Mouse (Mus musculus): ENCODE measurements around the gene Haus3. TPM values are rescaled to one million over a fixed set of nuclear protein-coding genes. Genes with fewer than 3 reads are reported as not detected.

The Haus3 gene
- polyA plus RNA-seq, 1 experiment: 4.2 TPM

- DNase-seq: no peak
- Histone ChIP-seq H3K4me1 (replicated peaks; ENCODE audit: control insufficient read depth, insufficient read depth, low read length) (no peaks in the 10 kb centered on the region), H3K27me3 (ENCODE audit: control insufficient read depth, insufficient read depth, low read length) (no peaks in the 10 kb centered on the region), H3K36me3 (ENCODE audit: control insufficient read depth, insufficient read depth, low read length) (no peaks in the 10 kb centered on the region), H3K27ac (ENCODE audit: control insufficient read depth, insufficient read depth, low read length) (no peak overlapping the region), H3K4me3 (ENCODE audit: control insufficient read depth, insufficient read depth, low read length) (no peak overlapping the region)
- TF ChIP-seq POLR2A (IDR thresholded peaks at IDR 0.05; ENCODE audit: control insufficient read depth, extremely low read depth, insufficient read depth, low read length, poor library complexity): no peak
- no peak for TF ChIP-seq CTCF (IDR thresholded peaks at IDR 0.05; ENCODE audit: borderline replicate concordance, control insufficient read depth, extremely low read depth, insufficient read depth, low read length, poor library complexity)
- 92% methylated on average over 3 of the region's 3 CpGs for WGBS
These were observed 50.0 kb downstream of the Haus3 start for GRCm38 (mm10) chr5:34119121-34119856.

- Histone ChIP-seq H3K4me1 (replicated peaks; ENCODE audit: control insufficient read depth, insufficient read depth, low read length) (no peaks in the 10 kb centered on the region), H3K4me3 (ENCODE audit: control insufficient read depth, insufficient read depth, low read length) (no peak overlapping the region), H3K27me3 (ENCODE audit: control insufficient read depth, insufficient read depth, low read length) (no peaks in the 10 kb centered on the region), H3K36me3 (ENCODE audit: control insufficient read depth, insufficient read depth, low read length) (no peaks in the 10 kb centered on the region), H3K27ac (ENCODE audit: control insufficient read depth, insufficient read depth, low read length) (no peak overlapping the region)
- no peak for TF ChIP-seq POLR2A (IDR thresholded peaks at IDR 0.05; ENCODE audit: control insufficient read depth, extremely low read depth, insufficient read depth, low read length, poor library complexity)
- no peak for TF ChIP-seq CTCF (IDR thresholded peaks at IDR 0.05; ENCODE audit: borderline replicate concordance, control insufficient read depth, extremely low read depth, insufficient read depth, low read length, poor library complexity)
- WGBS: 79% methylated on average over 1 of the region's 1 CpGs
- DNase-seq: no peak
These were observed 63.6 kb downstream of the Haus3 start for GRCm38 (mm10) chr5:34105681-34106080.

Other genes with a start within 250 kb of the Haus3 start
- gene Nelfa, start 233.1 kb downstream of the Haus3 start, polyA plus RNA-seq (2012; rRNA removed): 85.1 and 100 TPM in 2 replicates
- 38.3 and 41.9 TPM in 2 replicates for gene Gm1673, start 186.1 kb downstream of the Haus3 start, polyA plus RNA-seq (2012; rRNA removed)
- 8.3 and 12.1 TPM in 2 replicates for gene Nat8l, start 173.5 kb downstream of the Haus3 start, polyA plus RNA-seq (2012; rRNA removed)
- gene Poln, start 79 bp downstream of the Haus3 start, polyA plus RNA-seq (2012; rRNA removed): 2.3 and 2.4 TPM in 2 replicates
- gene Mxd4, start 18.2 kb upstream of the Haus3 start, polyA plus RNA-seq (2012; rRNA removed): 515 and 525 TPM in 2 replicates
- gene Zfyve28, start 118.9 kb upstream of the Haus3 start, polyA plus RNA-seq (2012; rRNA removed): 30.1 and 39.1 TPM in 2 replicates
- gene Cfap99, start 119.1 kb upstream of the Haus3 start, polyA plus RNA-seq (2012; rRNA removed): not detected in 2 replicates
- gene Rnf4, start 166.8 kb upstream of the Haus3 start, polyA plus RNA-seq (2012; rRNA removed): 110 and 125 TPM in 2 replicates
- 118 and 130 TPM in 2 replicates for gene Fam193a, start 200.4 kb upstream of the Haus3 start, polyA plus RNA-seq (2012; rRNA removed)